Mouse (Mus musculus) right cerebral cortex, postnatal 4 days (tissue): ENCODE data around the gene Clec1a.

ENCODE experiments used
- DNase-seq: peaks from one replicate; pipeline ENCODE4 v3.0.0-alpha.2; 2022

The Clec1a gene

GRCm38 (mm10) chr6:129403391-129403790, 48.4 kb downstream of the Clec1a start:
- no peak for DNase-seq

GRCm38 (mm10) chr6:129402404-129402803, 49.4 kb downstream of the Clec1a start:
- DNase-seq, result no peak

GRCm38 (mm10) chr6:129399945-129400344, 51.9 kb downstream of the Clec1a start:
- no peak for DNase-seq

- no peak for DNase-seq
Measured at GRCm38 (mm10) chr6:129396997-129397396, 54.8 kb downstream of the Clec1a start, which contains the start of gene Clec1b. TSS of gene Clec1b (plus strand) at chr6:129397297.

GRCm38 (mm10) chr6:129393732-129394131, 58.1 kb downstream of the Clec1a start:
- no peak for DNase-seq

- DNase-seq, result no peak
Measured at GRCm38 (mm10) chr6:129393087-129393720, 58.6 kb downstream of the Clec1a start.

GRCm38 (mm10) chr6:129385774-129386173, 66.0 kb downstream of the Clec1a start, which contains the start of gene Clec12b:
TSS of gene Clec12b (minus strand) at chr6:129385874.
- DNase-seq, result no peak

GRCm38 (mm10) chr6:129385000-129385399, 66.8 kb downstream of the Clec1a start:
- DNase-seq, result no peak

GRCm38 (mm10) chr6:129383466-129383865, 68.3 kb downstream of the Clec1a start:
- DNase-seq, result no peak

- no peak for DNase-seq
Measured at GRCm38 (mm10) chr6:129381736-129382135, 70.1 kb downstream of the Clec1a start.

GRCm38 (mm10) chr6:129380454-129380853, 71.3 kb downstream of the Clec1a start:
- no peak for DNase-seq

- DNase-seq, result no peak
Measured at GRCm38 (mm10) chr6:129374937-129375471, 76.8 kb downstream of the Clec1a start.
